Comparison of ENCODE assay signal across 13 mouse cellular contexts in the genomic region with DNA sequence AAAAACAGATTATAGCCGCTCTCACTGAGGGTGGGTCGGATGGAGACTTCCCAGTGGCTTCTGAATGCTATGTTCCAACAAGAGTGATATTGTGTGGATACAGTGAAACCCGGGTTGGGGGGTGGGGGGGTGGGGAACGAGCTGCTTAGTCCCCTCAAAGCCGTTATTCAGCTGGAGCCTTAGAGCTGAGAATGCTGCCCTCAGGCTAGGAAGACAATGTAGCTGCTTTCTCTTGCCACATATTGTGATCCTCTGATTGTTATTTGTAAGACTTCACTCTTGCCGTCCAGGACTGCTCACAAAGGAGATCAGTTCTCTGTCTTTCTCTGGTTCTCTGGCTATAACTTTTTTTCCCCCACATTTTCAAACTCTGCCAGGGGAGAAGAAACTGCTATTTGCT.
DNase-seq lines count a peak whose midpoint lies in the region; ATAC-seq and TF ChIP-seq lines count a peak whose summit lies in the region.
"Had no signal": no experiment of that assay in that cellular context is flagged by ENCODE, and none has a peak within 500 bp of the region (broad histone marks: within the 10 kb centered on the region; RNA-seq: fewer than 3 reads in every experiment).

No protein-coding gene starts in this region.

- H3K4me2 ChIP-seq in heart, embryonic 11.5 days = peak overlapping the region; percentile 47
- no peak overlapping the region for H3K4me2 ChIP-seq in embryonic facial prominence, embryonic 14.5 days (ENCODE audit: low read depth, low read length)
- H3K4me2 ChIP-seq: embryonic facial prominence, embryonic 15.5 days had no signal

- no peak for TF ChIP-seq CTCF in left cerebral cortex, adult 2 months (IDR thresholded peaks at IDR 0.05)

- no peak for DNase-seq in heart, adult 8-10 months (ENCODE audit: low spot score)
- DNase-seq in left cerebral cortex, adult 2 months (ENCODE audit: extremely low spot score in 1 of 2, low spot score in 2 of 2) = no peak
- no peak for DNase-seq in left cerebral cortex, postnatal 25 days (ENCODE audit: low spot score in 2 of 2)
- peak; percentile 82 for DNase-seq in brain, adult 2 months (ENCODE audit: low read depth, low spot score)
- DNase-seq in embryonic facial prominence, embryonic 14.5 days (ENCODE audit: low spot score) = peak; percentile 32
- DNase-seq in cerebellum, adult 11 months = no peak
- DNase-seq: adrenal gland, postnatal 36 days; cerebellum, adult 8-10 months; kidney, postnatal 36 days; thymus, adult 2 months had no signal

- ATAC-seq in heart, embryonic 11.5 days (replicated peaks; ENCODE audit: insufficient number of reproducible peaks, low FRiP score, low TSS enrichment) = no peak
- no peak for ATAC-seq in embryonic facial prominence, embryonic 14.5 days (ENCODE audit: low read depth)

- peak overlapping the region; percentile 60 for H3K9ac ChIP-seq in heart, embryonic 11.5 days (ENCODE audit: low read depth, low read length)
- H3K9ac ChIP-seq in embryonic facial prominence, embryonic 14.5 days (ENCODE audit: low read depth, low read length) = no peak overlapping the region
- H3K9ac ChIP-seq: embryonic facial prominence, embryonic 15.5 days had no signal

- intact Hi-C loops in left cerebral cortex, adult 2 months (cut with DNase I) = no loop called here
- intact Hi-C loops in left cerebral cortex, postnatal 25 days (cut with DNase I) = no loop called here

- H3K27ac ChIP-seq in heart, embryonic 11.5 days (ENCODE audit: low read depth, low read length) = peak overlapping the region; percentile 72
- H3K27ac ChIP-seq in left cerebral cortex, adult 2 months = peak overlapping the region; percentile 66
- H3K27ac ChIP-seq in embryonic facial prominence, embryonic 14.5 days (replicated peaks; ENCODE audit: low read depth, low read length) = no peak overlapping the region
- H3K27ac ChIP-seq: embryonic facial prominence, embryonic 15.5 days had no signal

- H3K4me1 ChIP-seq in heart, embryonic 11.5 days (ENCODE audit: control insufficient read depth, insufficient read depth, low read length) = peaks cover 13% of the 10 kb centered on the region
- H3K4me1 ChIP-seq in embryonic facial prominence, embryonic 14.5 days (ENCODE audit: control insufficient read depth, insufficient read depth, low read length) = 0 out of 2 replicates have a peak, but pooled peaks cover 4% of the 10 kb centered on the region
- H3K4me1 ChIP-seq: embryonic facial prominence, embryonic 15.5 days had no signal

- H3K9me3 ChIP-seq in heart, embryonic 11.5 days (replicated peaks; ENCODE audit: control insufficient read depth, low read length) = no peaks in the 10 kb centered on the region
- no peaks in the 10 kb centered on the region for H3K9me3 ChIP-seq in embryonic facial prominence, embryonic 14.5 days (ENCODE audit: control insufficient read depth, low read length)
- H3K9me3 ChIP-seq: embryonic facial prominence, embryonic 15.5 days had no signal

- no peaks in the 10 kb centered on the region for H3K36me3 ChIP-seq in heart, embryonic 11.5 days (ENCODE audit: control insufficient read depth, insufficient read depth, low read length)
- no peaks in the 10 kb centered on the region for H3K36me3 ChIP-seq in embryonic facial prominence, embryonic 14.5 days (ENCODE audit: control insufficient read depth, insufficient read depth, low read length)
- H3K36me3 ChIP-seq: embryonic facial prominence, embryonic 15.5 days had no signal

- H3K27me3 ChIP-seq in heart, embryonic 11.5 days (ENCODE audit: control insufficient read depth, insufficient read depth, low read length) = no peaks in the 10 kb centered on the region
- no peaks in the 10 kb centered on the region for H3K27me3 ChIP-seq in embryonic facial prominence, embryonic 14.5 days (replicated peaks; ENCODE audit: control insufficient read depth, insufficient read depth, low read length)
- H3K27me3 ChIP-seq: CH12.LX; embryonic facial prominence, embryonic 15.5 days had no signal

- 40% methylated on average over 6 of the region's 6 CpGs for WGBS in heart, embryonic 11.5 days (ENCODE audit: insufficient replicate concordance)
- WGBS in embryonic facial prominence, embryonic 14.5 days = 23% methylated on average over 6 of the region's 6 CpGs

- peak overlapping the region; percentile 35 for H3K4me3 ChIP-seq in heart, embryonic 11.5 days (ENCODE audit: low read depth, low read length)
- H3K4me3 ChIP-seq in left cerebral cortex, adult 2 months = peak overlapping the region; percentile 17; the same call in 1 of the 2 replicates
- no peak overlapping the region for H3K4me3 ChIP-seq in embryonic facial prominence, embryonic 14.5 days (ENCODE audit: low read depth, low read length)
- H3K4me3 ChIP-seq: embryonic facial prominence, embryonic 15.5 days had no signal

Comparison
In these comparisons a context has a peak if more than half of its experiments do, and no peak if none do; other contexts are left out.
1. DNase-seq: peak in brain, adult 2 months (single experiment) and embryonic facial prominence, embryonic 14.5 days (single experiment); none in heart, adult 8-10 months (single experiment), left cerebral cortex, adult 2 months (0 of 2), left cerebral cortex, postnatal 25 days (0 of 2) and cerebellum, adult 11 months (single experiment).